Mouse (Mus musculus) lung, postnatal 25 days (tissue): ENCODE data around the gene Sgcd.

Source experiments
- DNase-seq: peaks from one replicate; pipeline ENCODE4 v3.0.0; 2022; ENCODE audit warnings: low spot score

Gene Sgcd

GRCm38 (mm10) chr11:47132410-47132809 is 856.4 kb downstream of the Sgcd start:
- no peak for DNase-seq

DNA sequence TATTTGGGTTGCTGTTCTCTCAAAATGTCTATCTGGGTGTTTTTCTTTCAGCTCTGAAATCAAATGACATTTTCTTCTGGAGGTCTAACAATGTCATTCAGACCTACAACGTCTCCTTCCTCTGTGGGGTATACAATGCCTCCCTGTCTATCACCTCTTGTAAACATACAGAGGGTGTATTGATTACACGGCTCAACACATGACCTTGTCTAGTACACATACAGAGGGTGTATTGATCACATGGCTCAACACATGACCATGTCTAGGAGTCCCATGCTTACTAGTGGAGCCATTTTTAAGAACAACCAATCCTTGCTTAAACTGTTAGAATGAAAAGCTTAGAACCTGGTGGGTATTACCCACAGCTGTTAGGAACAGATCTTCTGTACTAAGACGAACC is 858.3 kb downstream of the Sgcd start:
- no peak for DNase-seq

GRCm38 (mm10) chr11:47129992-47130391 is 858.8 kb downstream of the Sgcd start:
- no peak for DNase-seq

DNA sequence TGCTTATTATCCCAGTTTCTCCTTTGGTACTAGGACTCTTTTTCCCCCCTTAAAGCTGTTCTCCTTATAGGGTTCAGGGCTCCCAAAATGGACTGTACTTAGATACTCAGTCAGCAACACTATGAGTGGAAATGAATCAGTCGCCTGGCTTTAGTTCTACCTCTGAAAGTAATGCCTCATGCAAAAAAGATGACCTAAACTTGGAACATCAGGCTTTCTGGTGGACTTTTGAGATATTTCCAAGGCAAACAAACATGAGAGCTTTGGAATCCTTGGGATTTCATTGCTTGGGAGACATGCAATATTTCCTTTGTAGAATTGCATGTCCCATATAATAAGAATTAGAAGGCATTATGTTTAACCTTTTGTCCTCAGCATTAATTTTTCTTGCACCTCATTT is 859.6 kb downstream of the Sgcd start:
- peak; percentile 8 for DNase-seq

DNA sequence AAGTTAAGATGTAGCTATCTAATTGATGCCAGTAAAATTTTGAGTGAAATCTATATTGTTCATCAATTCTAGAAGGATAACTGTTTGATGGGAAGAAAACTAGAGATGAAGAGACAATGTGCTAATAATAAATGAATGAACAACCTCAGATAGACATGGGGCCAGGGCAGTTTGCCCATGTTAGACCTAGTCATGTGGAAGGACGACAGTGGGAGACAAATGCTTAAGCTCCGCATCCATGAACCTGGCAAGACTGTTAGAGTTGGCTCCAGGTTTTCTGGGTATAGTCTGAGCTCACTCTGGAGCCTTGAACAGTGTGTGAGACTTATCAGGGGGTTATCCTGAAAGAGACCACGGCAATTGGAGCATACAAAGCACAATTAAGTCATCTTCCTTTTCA is 860.4 kb downstream of the Sgcd start:
- DNase-seq, result no peak

GRCm38 (mm10) chr11:47120874-47121273 is 867.9 kb downstream of the Sgcd start:
- no peak for DNase-seq

GRCm38 (mm10) chr11:47117896-47118295 is 870.9 kb downstream of the Sgcd start:
- DNase-seq, result no peak

DNA sequence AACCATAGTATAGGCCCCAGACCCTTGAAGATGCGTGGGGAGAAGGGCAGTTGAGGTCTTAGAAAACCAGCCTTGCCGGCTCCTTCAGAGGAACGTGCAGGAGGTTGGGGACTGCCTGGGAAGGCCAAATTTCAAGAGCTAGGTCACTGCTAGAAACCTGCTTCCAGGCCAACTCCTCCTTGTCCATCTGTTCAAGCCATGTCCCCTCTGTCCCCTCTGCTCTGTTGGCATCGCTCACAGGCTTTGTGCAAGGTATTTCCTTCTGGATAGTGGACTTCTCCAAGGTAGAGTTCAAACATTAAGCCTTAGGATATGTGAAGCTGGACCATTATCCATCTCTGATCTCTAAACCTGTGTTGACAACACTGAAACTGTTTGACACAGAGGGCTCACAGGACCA is 874.4 kb downstream of the Sgcd start:
- no peak for DNase-seq

- no peak for DNase-seq
Observed at GRCm38 (mm10) chr11:47113081-47113480, 875.7 kb downstream of the Sgcd start.

DNA sequence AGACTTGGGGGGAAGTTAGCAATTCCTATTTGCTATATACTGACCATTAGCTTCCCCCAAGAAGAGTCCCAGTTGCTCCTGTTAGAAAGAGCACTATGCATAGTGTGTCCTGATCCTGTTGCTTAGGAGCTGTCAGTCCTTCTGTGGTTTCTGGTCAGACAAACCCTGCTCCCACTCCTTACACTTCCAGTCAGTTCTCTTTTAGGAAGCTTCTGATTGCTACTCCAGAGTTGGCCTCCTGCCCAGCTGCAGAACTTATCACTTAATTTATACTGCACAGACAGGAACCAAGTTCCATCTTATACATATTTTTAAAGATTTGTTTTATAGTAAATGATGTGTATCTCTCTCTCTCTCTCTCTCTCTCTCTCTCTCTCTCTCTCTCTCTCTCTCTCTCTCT is 878.5 kb downstream of the Sgcd start:
- no peak for DNase-seq

DNA sequence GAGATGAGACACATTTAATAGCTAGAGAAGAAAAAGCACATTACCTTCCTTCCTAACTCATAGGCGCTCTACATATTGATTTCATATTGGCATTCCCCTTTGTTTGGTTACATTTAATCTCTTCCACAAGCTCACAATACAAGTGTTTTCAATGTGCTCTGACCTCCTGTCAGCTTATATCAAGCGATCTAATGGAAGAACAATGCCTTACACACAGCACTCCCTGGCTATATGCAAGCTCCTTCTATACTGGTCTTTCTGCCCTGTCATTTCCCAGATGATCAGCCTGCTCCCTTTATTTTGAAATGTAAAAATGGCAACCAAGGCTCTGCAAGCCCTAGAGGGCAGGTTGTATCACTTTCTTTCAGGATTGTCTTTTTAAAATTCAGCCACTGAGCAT is 881.1 kb downstream of the Sgcd start:
- no peak for DNase-seq

- no peak for DNase-seq
Observed at GRCm38 (mm10) chr11:47093296-47093912, 895.4 kb downstream of the Sgcd start.

DNA sequence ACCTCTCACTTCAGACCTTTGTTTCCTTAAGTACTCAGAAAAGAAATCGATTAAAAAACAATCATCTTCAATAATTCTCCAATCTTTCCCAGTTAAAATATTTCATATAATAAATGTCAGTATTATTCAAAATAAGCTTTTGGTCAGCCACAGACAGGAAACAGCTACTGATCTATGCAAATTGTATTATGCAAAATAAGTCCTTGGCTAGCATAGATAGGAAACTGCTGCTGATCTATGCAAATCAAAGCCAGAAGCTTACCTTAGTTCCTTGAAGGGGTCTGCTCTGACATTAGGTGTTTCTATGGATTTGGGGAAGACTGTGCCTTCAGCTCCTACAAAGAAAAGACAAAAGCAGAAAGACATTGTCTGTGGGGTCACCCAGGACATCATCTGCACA is 906.3 kb downstream of the Sgcd start:
- no peak for DNase-seq

GRCm38 (mm10) chr11:47073538-47073937 is 915.2 kb downstream of the Sgcd start:
- no peak for DNase-seq

DNA sequence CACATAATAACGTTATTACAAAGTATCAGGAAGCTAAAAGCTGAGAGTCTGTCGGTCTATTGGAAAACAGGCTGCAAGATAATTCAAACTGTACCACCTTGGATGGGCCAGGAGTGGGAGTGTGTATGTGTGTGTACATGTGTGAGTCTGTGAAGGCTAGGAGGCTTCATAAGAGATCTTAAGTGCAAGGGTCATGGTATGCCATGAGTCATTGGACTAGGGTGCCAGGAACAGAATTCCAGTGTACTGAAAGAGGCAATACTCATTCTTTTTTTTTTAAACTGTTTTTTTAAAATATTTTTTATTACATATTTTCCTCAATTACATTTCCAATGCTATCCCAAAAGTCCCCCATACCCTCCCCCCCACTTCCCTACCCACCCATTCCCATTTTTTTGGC is 917.6 kb downstream of the Sgcd start:
- DNase-seq, result no peak

DNA sequence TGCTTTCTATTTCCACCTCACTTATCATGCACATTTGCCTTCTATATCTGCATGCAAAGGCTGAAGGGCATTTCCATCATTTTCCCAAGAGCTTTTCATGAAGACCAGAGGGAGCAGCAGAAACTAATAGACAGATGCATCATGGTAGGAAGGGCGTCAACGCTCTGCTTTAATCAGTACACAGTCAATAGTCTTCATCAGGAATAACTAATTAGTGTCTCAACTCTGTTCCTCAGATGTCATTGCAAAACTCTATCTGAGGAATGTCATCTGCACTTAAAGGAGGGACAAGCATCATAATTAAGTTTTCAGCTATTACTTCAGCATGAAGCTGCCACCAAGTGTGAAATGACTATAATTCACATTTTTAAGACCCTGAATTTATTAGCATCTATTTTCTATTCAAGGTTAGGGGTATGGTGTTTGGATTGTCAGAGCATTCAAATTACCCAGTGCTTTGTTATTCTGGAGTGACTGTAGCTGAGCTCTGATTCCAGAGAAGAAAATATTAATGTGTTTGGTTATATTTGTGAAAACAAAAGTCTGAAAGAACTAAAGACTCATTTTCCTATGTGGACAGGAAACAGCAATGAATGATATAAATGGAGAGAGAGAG is 918.9 kb downstream of the Sgcd start:
- DNase-seq, result no peak

DNA sequence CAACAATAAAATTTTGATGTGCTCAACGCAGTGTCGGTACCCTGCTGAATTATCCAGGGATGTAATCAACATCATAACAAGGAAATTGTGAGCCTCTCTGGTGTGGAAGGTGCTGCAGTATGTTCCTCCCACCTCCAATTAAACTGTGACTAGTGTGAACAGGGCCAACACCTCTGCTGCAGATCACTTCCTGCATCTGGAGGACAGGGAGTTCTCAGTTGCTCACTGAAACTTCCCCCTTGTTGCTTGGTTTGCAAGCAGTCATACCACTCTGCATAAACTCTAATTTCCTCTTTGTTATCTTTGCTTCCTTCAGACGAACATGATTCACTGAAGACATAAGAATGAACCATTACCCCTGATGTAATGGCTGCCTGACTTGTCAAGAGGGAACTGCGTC is 925.1 kb downstream of the Sgcd start:
- no peak for DNase-seq

DNA sequence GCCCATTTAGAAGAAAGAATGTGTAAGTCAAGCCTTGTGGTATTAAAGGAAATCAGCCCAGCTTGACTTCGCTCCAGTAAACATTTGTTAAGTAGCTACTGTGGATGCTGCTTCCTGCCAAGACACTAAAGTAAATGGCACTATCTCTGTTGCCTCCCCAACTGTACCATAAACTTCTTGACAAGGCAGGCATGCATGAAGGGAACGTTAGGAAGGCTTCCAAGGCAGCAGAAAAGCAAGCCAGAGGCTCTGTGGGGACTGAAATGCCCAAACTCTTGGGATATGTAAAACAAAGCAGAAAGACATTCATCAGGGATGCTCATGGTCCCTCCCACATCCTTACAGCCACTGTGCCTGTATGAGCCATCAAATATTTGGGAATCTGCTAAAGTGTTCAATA is 938.4 kb downstream of the Sgcd start:
- no peak for DNase-seq

DNA sequence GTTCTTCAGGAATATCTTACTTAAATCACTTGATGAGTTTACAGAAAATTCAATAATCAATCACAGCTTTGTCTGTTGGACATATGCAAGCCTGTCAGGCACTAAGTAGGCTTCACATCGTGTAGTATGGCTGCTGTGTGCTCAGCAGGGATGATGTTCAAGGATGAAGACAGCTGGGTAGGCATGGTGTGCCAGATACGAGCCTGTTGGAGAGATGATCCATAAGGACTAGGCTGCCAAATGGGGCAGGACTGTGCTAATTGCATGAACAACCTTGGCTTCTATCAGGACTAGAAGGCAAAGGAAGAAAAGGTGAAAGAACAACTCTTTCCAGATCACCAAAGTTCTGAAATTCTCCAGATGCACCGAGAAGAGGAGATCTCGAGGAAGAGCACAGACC is 939.0 kb downstream of the Sgcd start:
- no peak for DNase-seq

DNA sequence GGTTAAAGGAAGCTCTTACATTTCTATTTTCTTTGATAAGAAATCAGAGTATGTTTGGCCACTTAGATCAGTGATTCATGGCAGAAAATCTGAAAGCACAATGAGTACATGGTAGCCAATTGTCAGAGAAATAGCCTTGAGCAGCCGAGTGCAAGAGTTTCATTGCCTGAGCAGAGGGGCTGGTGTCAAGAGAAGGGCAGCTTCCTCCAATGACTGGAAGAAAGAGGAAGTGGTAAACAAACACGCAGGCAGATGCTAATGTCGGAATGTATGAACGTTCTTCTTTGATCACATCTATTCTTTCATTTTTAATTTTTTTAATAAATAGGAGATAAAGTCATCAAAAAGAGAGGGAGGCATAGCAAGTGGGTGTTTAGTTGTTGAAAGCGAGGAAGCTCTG is 956.5 kb downstream of the Sgcd start:
- DNase-seq, result no peak

GRCm38 (mm10) chr11:47020874-47021273 is 967.9 kb downstream of the Sgcd start:
- DNase-seq, result no peak

DNA sequence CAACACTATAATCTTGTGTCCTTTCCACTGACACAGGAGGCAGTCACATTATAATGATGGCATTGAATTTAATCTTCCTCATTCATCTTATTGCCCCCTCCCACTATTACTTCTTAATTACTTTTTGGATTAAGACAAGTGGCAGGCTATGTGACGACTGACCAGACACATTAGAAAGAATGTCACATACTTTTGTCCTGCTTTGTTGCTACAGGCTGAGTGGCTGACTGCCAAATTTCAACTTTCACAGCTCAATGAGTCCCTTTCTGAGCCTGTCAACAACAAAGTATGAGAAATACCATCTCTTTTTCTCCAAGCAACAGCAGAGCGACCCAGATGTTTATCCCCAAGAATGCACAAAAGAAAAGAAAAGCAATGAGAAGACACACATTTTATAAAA is 970.6 kb downstream of the Sgcd start:
- no peak for DNase-seq

- DNase-seq, result no peak
Observed at GRCm38 (mm10) chr11:47015683-47016082, 973.1 kb downstream of the Sgcd start.

- no peak for DNase-seq
Observed at GRCm38 (mm10) chr11:47014278-47014677, 974.5 kb downstream of the Sgcd start.
